Mouse (Mus musculus) stomach, embryonic 15.5 days (tissue): ENCODE data around the gene Cdc42ep2. TPM values are rescaled to one million over a fixed set of nuclear protein-coding genes. Genes with fewer than 3 reads are reported as not detected.

Experiments used
- ATAC-seq: fragments of 200-750 bp; cut with Nextera tagmentation; 2 replicates; pipeline ENCODE4 v1.8.0; 2017; ENCODE audit warnings: low read depth, moderate number of reproducible peaks, moderate TSS enrichment; ENCODE audit not compliant: insufficient read depth, low FRiP score
- H3K27ac ChIP-seq: fragments of 300-500 bp; sonication (generic); 2 replicates; pipeline ENCODE4 v1.5.1; 2015; ENCODE audit warnings: mild to moderate bottlenecking, inconsistent platforms
- H3K27me3 ChIP-seq: fragments of 300-500 bp; sonication (generic); replicated peaks from 2 replicates; pipeline ENCODE4 v1.6.1; 2015; ENCODE audit warnings: inconsistent platforms
- H3K36me3 ChIP-seq: fragments of 300-500 bp; sonication (generic); 2 replicates; pipeline ENCODE4 v1.6.1; 2015; ENCODE audit warnings: inconsistent platforms
- H3K4me1 ChIP-seq: fragments of 300-500 bp; sonication (generic); 2 replicates; pipeline ENCODE4 v1.6.1; 2015; ENCODE audit warnings: inconsistent platforms
- H3K4me2 ChIP-seq: fragments of 300-500 bp; sonication (generic); 2 replicates; pipeline ENCODE4 v1.6.1; 2015; ENCODE audit warnings: mild to moderate bottlenecking, inconsistent platforms
- H3K4me3 ChIP-seq: fragments of 300-500 bp; sonication (generic); replicated peaks from 2 replicates; pipeline ENCODE4 v1.5.1; 2015; ENCODE audit warnings: inconsistent platforms
- H3K9ac ChIP-seq: fragments of 300-500 bp; sonication (generic); 2 replicates; pipeline ENCODE4 v1.6.1; 2015; ENCODE audit warnings: inconsistent platforms
- H3K9me3 ChIP-seq: fragments of 300-500 bp; sonication (generic); 2 replicates; pipeline ENCODE4 v1.6.1; 2016; ENCODE audit warnings: inconsistent platforms
- WGBS: fragments of 180-500 bp; shearing (Covaris S2); methylation state at CpG from one replicate; pipeline ENCODE4 v1.1.7; 2015; 5-methylcytosine and 5-hydroxymethylcytosine counted together
- polyA plus RNA-seq: library from polyadenylated mRNA; unstranded; fragments of >200 nt; fragmentation: Nextera tagmentation; extraction: Ambion mirVana; gene quantifications from 2 replicates; pipeline ENCODE4 v1.2.1, GENCODE M21; 2015

Gene Cdc42ep2
- polyA plus RNA-seq, 1 experiment from 2014 or later, result 11.0 TPM

- no peak overlapping the region for H3K9ac ChIP-seq
- H3K36me3 ChIP-seq, result no peaks in the 10 kb centered on the region
- no peak for ATAC-seq
Measured at GRCm38 (mm10) chr19:5881155-5881554, 43.5 kb downstream of the Cdc42ep2 start.

GRCm38 (mm10) chr19:5879735-5880134, 44.9 kb downstream of the Cdc42ep2 start:
- no peak for ATAC-seq
- Histone ChIP-seq H3K9me3 (no peaks in the 10 kb centered on the region), H3K4me2 (no peak overlapping the region), H3K4me3 (no peak overlapping the region), H3K36me3 (no peaks in the 10 kb centered on the region), H3K4me1 (peaks cover 18% of the 10 kb centered on the region), H3K27ac (no peak overlapping the region), H3K9ac (no peak overlapping the region), H3K27me3 (no peaks in the 10 kb centered on the region)
- WGBS, result 88% methylated on average over 7 of the region's 7 CpGs

More at GRCm38 (mm10) chr19:5881155-5881554, 43.5 kb downstream of the Cdc42ep2 start:
- Histone ChIP-seq H3K27ac (no peak overlapping the region), H3K4me3 (no peak overlapping the region), H3K4me1 (peaks cover 12% of the 10 kb centered on the region; the same call in 1 of the 2 replicates), H3K27me3 (no peaks in the 10 kb centered on the region), H3K4me2 (no peak overlapping the region), H3K9me3 (no peaks in the 10 kb centered on the region)
- 90% methylated on average over 6 of the region's 6 CpGs for WGBS

- peak overlapping the region; percentile 82; the same call in 1 of the 2 replicates for H3K27ac ChIP-seq
- 73% methylated on average over 3 of the region's 3 CpGs for WGBS
- no peak overlapping the region for H3K4me3 ChIP-seq
- H3K4me1 ChIP-seq, result peaks cover 25% of the 10 kb centered on the region
- no peaks in the 10 kb centered on the region for H3K9me3 ChIP-seq
- peak overlapping the region; percentile 36; the same call in 1 of the 2 replicates for H3K4me2 ChIP-seq
- no peaks in the 10 kb centered on the region for H3K27me3 ChIP-seq
- ATAC-seq, result no peak
- no peaks in the 10 kb centered on the region for H3K36me3 ChIP-seq
- H3K9ac ChIP-seq, result no peak overlapping the region
Measured at GRCm38 (mm10) chr19:5878916-5879315, 45.7 kb downstream of the Cdc42ep2 start.

- no peak for ATAC-seq
- Histone ChIP-seq H3K36me3 (no peaks in the 10 kb centered on the region), H3K9ac (no peak overlapping the region), H3K4me3 (peak overlapping the region; percentile 11; the same call in 1 of the 2 replicates), H3K27me3 (no peaks in the 10 kb centered on the region), H3K4me1 (peaks cover 25% of the 10 kb centered on the region), H3K27ac (peak overlapping the region; percentile 82), H3K4me2 (peak overlapping the region; percentile 36), H3K9me3 (no peaks in the 10 kb centered on the region)
- 57% methylated on average over 7 of the region's 7 CpGs for WGBS
Measured at GRCm38 (mm10) chr19:5878362-5878722, 46.3 kb downstream of the Cdc42ep2 start.

GRCm38 (mm10) chr19:5877618-5878361, 46.8 kb downstream of the Cdc42ep2 start, which contains the start of gene Slc25a45:
TSS of gene Slc25a45 (plus strand) at chr19:5877808.
- Histone ChIP-seq H3K9ac (no peak within 1 kb of the TSS), H3K27ac (peak within 1 kb of the TSS; percentile 82), H3K36me3 (no peaks in the 10 kb centered on the region), H3K9me3 (no peaks in the 10 kb centered on the region), H3K4me3 (peak within 1 kb of the TSS; percentile 11; the same call in 1 of the 2 replicates), H3K27me3 (no peaks in the 10 kb centered on the region), H3K4me2 (peak within 1 kb of the TSS; percentile 36), H3K4me1 (peaks cover 30% of the 10 kb centered on the region)
- WGBS, result 43% methylated on average over 15 of the region's 15 CpGs
- ATAC-seq, result peak; percentile 50; the same call in 1 of the 2 replicates

GRCm38 (mm10) chr19:5874969-5875480, 49.6 kb downstream of the Cdc42ep2 start, which contains the start of gene Frmd8:
TSS of gene Frmd8 (minus strand) at chr19:5875274.
- Histone ChIP-seq H3K36me3 (no peaks in the 10 kb centered on the region), H3K27me3 (no peaks in the 10 kb centered on the region), H3K9me3 (no peaks in the 10 kb centered on the region), H3K27ac (peak within 1 kb of the TSS; percentile 44), H3K4me1 (peaks cover 47% of the 10 kb centered on the region), H3K9ac (peak within 1 kb of the TSS; percentile 82), H3K4me2 (peak within 1 kb of the TSS; percentile 85), H3K4me3 (peak within 1 kb of the TSS; percentile 84)
- ATAC-seq, result peak; percentile 80
- WGBS, result under 1% methylated on average over 37 of the region's 37 CpGs

GRCm38 (mm10) chr19:5874391-5874968, 50.1 kb downstream of the Cdc42ep2 start:
- peaks cover 47% of the 10 kb centered on the region for H3K4me1 ChIP-seq
- peak overlapping the region; percentile 82 for H3K9ac ChIP-seq
- no peak for ATAC-seq
- H3K9me3 ChIP-seq, result no peaks in the 10 kb centered on the region
- H3K36me3 ChIP-seq, result no peaks in the 10 kb centered on the region
- H3K4me3 ChIP-seq, result peak overlapping the region; percentile 84
- H3K27ac ChIP-seq, result peak overlapping the region; percentile 44; the same call in 1 of the 2 replicates
- H3K4me2 ChIP-seq, result peak overlapping the region; percentile 85
- WGBS, result 6% methylated on average over 13 of the region's 13 CpGs
- no peaks in the 10 kb centered on the region for H3K27me3 ChIP-seq

GRCm38 (mm10) chr19:5872931-5873556, 51.6 kb downstream of the Cdc42ep2 start:
- 0 out of 2 replicates have a peak overlapping the region, but pooled peaks have one; percentile 84 for H3K4me3 ChIP-seq
- no peaks in the 10 kb centered on the region for H3K27me3 ChIP-seq
- peak overlapping the region; percentile 85; the same call in 1 of the 2 replicates for H3K4me2 ChIP-seq
- no peaks in the 10 kb centered on the region for H3K9me3 ChIP-seq
- 0 out of 2 replicates have a peak, but pooled peaks cover 5% of the 10 kb centered on the region for H3K36me3 ChIP-seq
- no peak overlapping the region for H3K27ac ChIP-seq
- 80% methylated on average over 19 of the region's 19 CpGs for WGBS
- H3K9ac ChIP-seq, result no peak overlapping the region
- ATAC-seq, result no peak
- peaks cover 42% of the 10 kb centered on the region for H3K4me1 ChIP-seq

GRCm38 (mm10) chr19:5872528-5872927, 52.1 kb downstream of the Cdc42ep2 start:
- WGBS, result 73% methylated on average over 4 of the region's 4 CpGs
- no peak for ATAC-seq

GRCm38 (mm10) chr19:5871683-5872082, 52.9 kb downstream of the Cdc42ep2 start:
- no peak overlapping the region for H3K4me3 ChIP-seq
- WGBS, result 40% methylated on average over 6 of the region's 6 CpGs
- no peaks in the 10 kb centered on the region for H3K27me3 ChIP-seq
- H3K36me3 ChIP-seq, result 0 out of 2 replicates have a peak, but pooled peaks cover 5% of the 10 kb centered on the region
- H3K9me3 ChIP-seq, result no peaks in the 10 kb centered on the region
- no peak overlapping the region for H3K9ac ChIP-seq
- peaks cover 35% of the 10 kb centered on the region for H3K4me1 ChIP-seq
- no peak for ATAC-seq
- H3K4me2 ChIP-seq, result peak overlapping the region; percentile 29; the same call in 1 of the 2 replicates
- peak overlapping the region; percentile 63 for H3K27ac ChIP-seq

More at GRCm38 (mm10) chr19:5872528-5872927, 52.1 kb downstream of the Cdc42ep2 start:
- H3K27me3 ChIP-seq, result no peaks in the 10 kb centered on the region
- no peak overlapping the region; the same call in 1 of the 2 replicates for H3K4me2 ChIP-seq
- H3K9ac ChIP-seq, result no peak overlapping the region
- H3K4me1 ChIP-seq, result peaks cover 37% of the 10 kb centered on the region
- no peaks in the 10 kb centered on the region for H3K9me3 ChIP-seq
- H3K27ac ChIP-seq, result no peak overlapping the region
- H3K4me3 ChIP-seq, result no peak overlapping the region
- H3K36me3 ChIP-seq, result 0 out of 2 replicates have a peak, but pooled peaks cover 5% of the 10 kb centered on the region

- ATAC-seq, result peak; percentile 19; the same call in 1 of the 2 replicates
- H3K9me3 ChIP-seq, result no peaks in the 10 kb centered on the region
- 0 out of 2 replicates have a peak, but pooled peaks cover 7% of the 10 kb centered on the region for H3K36me3 ChIP-seq
- no peak overlapping the region for H3K9ac ChIP-seq
- WGBS, result 23% methylated on average over 5 of the region's 7 CpGs
- peak overlapping the region; percentile 63 for H3K27ac ChIP-seq
- H3K4me3 ChIP-seq, result no peak overlapping the region
- peaks cover 35% of the 10 kb centered on the region for H3K4me1 ChIP-seq
- no peaks in the 10 kb centered on the region for H3K27me3 ChIP-seq
- H3K4me2 ChIP-seq, result peak overlapping the region; percentile 29
Measured at GRCm38 (mm10) chr19:5871273-5871672, 53.3 kb downstream of the Cdc42ep2 start.
